Mouse (Mus musculus) liver, postnatal 0 days (tissue): Measurements from ENCODE around the gene Tbc1d23.

Source experiments
- CTCF ChIP-seq: sonication (generic); IDR thresholded peaks from 2 replicates; pipeline ENCODE4 v1.5.1; 2016; ENCODE audit warnings: antibody characterized with exemption, low read depth
- EP300 ChIP-seq: IDR thresholded peaks from 2 replicates; pipeline ENCODE4 v1.6.1; 2016; ENCODE audit warnings: antibody characterized with exemption, low read depth, mild to moderate bottlenecking

DNA sequence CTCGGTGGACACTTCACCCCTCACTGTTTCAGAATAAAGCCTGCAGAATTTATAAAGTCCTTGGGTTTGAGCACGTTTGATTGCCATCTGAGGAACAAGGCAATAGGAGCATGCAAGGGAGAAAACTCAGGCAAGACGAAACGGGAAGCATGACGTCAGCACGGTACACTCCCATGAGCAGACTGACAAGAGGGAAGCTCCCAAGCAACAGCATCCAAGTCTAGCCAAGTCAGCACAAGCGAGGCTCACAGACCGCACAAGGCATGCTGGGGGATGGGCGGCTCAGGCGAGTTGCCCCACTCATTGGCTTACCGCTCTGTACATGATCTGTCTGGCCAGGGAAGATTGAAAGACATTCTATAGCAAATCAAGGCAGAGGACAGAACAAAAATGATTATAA lies 50.1 kb downstream of the Tbc1d23 start:
- TF ChIP-seq CTCF (no peak), EP300 (no peak)
